Mouse (Mus musculus) forebrain, embryonic 10.5 days (tissue): ENCODE data around the gene Hbb-bh2. TPM values are rescaled to one million over a fixed set of nuclear protein-coding genes. Genes with fewer than 3 reads are reported as not detected.

ENCODE experiments used
- DNase-seq: peaks from one replicate; pipeline ENCODE4 v3.0.0-alpha.2; 2017; ENCODE audit warnings: low spot score; ENCODE audit errors: extremely low spot score
- H3K27ac ChIP-seq: fragments of 300-500 bp; sonication (generic); 2 replicates; pipeline ENCODE4 v1.5.1; 2016; ENCODE audit warnings: mild to moderate bottlenecking
- H3K27me3 ChIP-seq: fragments of 300-500 bp; sonication (generic); 2 replicates; pipeline ENCODE4 v1.6.1; 2016; ENCODE audit warnings: mild to moderate bottlenecking; ENCODE audit not compliant: poor library complexity, severe bottlenecking
- H3K36me3 ChIP-seq: fragments of 300-500 bp; sonication (generic); replicated peaks from 2 replicates; pipeline ENCODE4 v1.6.1; 2016; ENCODE audit warnings: mild to moderate bottlenecking, moderate library complexity
- H3K4me1 ChIP-seq: fragments of 300-500 bp; sonication (generic); 2 replicates; pipeline ENCODE4 v1.6.1; 2016
- H3K4me3 ChIP-seq: fragments of 300-500 bp; sonication (generic); 2 replicates; pipeline ENCODE4 v1.5.1; 2016; ENCODE audit warnings: mild to moderate bottlenecking, moderate library complexity
- H3K9me3 ChIP-seq: fragments of 300-500 bp; sonication (generic); 2 replicates; pipeline ENCODE4 v1.6.1; 2016; ENCODE audit warnings: mild to moderate bottlenecking, moderate library complexity
- WGBS: fragments of 180-500 bp; shearing (Covaris S2); methylation state at CpG from one replicate; pipeline ENCODE4 v1.1.7; 2016; 5-methylcytosine and 5-hydroxymethylcytosine counted together
- polyA plus RNA-seq: library from polyadenylated mRNA; unstranded; fragments of >200 nt; fragmentation: Nextera tagmentation; extraction: Ambion mirVana; gene quantifications from 2 replicates; pipeline ENCODE4 v1.2.1, GENCODE M21; 2016

Hbb-bh2 gene
- polyA plus RNA-seq: 0.37 and 0.52 TPM in 2 replicates

- Histone ChIP-seq H3K27me3 (no peaks in the 10 kb centered on the region), H3K4me1 (no peaks in the 10 kb centered on the region), H3K36me3 (no peaks in the 10 kb centered on the region), H3K4me3 (no peak within 1 kb of the TSS), H3K9me3 (no peaks in the 10 kb centered on the region), H3K27ac (no peak within 1 kb of the TSS)
- no peak for DNase-seq
- 73% methylated on average over 3 of the region's 3 CpGs for WGBS
Measured at GRCm38 (mm10) chr7:103840268-103840667, at the start of gene Hbb-bh2. Hbb-bh2 (minus strand) TSS chr7:103840520.

GRCm38 (mm10) chr7:103886152-103886551, 45.8 kb upstream of the Hbb-bh2 start, which contains the start of gene Olfr66:
Olfr66 (minus strand) TSS chr7:103886252.
- Histone ChIP-seq H3K36me3 (no peaks in the 10 kb centered on the region), H3K9me3 (no peaks in the 10 kb centered on the region), H3K4me1 (no peaks in the 10 kb centered on the region), H3K27me3 (no peaks in the 10 kb centered on the region), H3K4me3 (no peak within 1 kb of the TSS), H3K27ac (no peak within 1 kb of the TSS)
- no peak for DNase-seq

GRCm38 (mm10) chr7:103877093-103877492, 36.8 kb upstream of the Hbb-bh2 start:
- H3K4me1 ChIP-seq: no peaks in the 10 kb centered on the region
- no peaks in the 10 kb centered on the region for H3K9me3 ChIP-seq
- H3K4me3 ChIP-seq: no peak overlapping the region
- H3K27me3 ChIP-seq: no peaks in the 10 kb centered on the region
- 89% methylated on average over 2 of the region's 2 CpGs for WGBS
- no peak for DNase-seq
- H3K27ac ChIP-seq: no peak overlapping the region
- H3K36me3 ChIP-seq: no peaks in the 10 kb centered on the region

GRCm38 (mm10) chr7:103874451-103874850, 34.1 kb upstream of the Hbb-bh2 start:
- WGBS: 60% methylated on average over 5 of the region's 5 CpGs

DNA sequence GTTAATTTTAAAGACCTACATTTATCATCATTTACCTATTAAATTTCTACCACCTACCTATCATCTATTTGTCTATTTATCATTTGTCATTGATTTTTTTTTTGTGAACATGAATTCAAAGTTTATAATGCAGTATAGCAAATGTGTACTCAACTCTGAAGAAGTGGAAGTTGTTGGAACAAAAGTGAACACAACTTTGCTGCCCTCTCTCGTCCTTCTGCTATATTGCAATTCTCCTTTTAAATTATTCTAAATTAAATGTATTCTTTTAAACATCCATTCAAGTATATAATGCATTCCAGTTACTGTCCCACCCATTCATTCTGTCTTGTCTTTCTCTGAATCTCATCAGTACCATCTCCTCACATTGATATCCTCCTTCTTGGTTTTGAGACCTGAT, 32.7 kb upstream of the Hbb-bh2 start:
- H3K9me3 ChIP-seq: no peaks in the 10 kb centered on the region
- no peak overlapping the region for H3K27ac ChIP-seq
- no peaks in the 10 kb centered on the region for H3K27me3 ChIP-seq
- no peaks in the 10 kb centered on the region for H3K4me1 ChIP-seq
- no peaks in the 10 kb centered on the region for H3K36me3 ChIP-seq
- H3K4me3 ChIP-seq: no peak overlapping the region
- 12% methylated on average over 1 of the region's 1 CpGs for WGBS
- DNase-seq: no peak

More at GRCm38 (mm10) chr7:103874451-103874850, 34.1 kb upstream of the Hbb-bh2 start:
- Histone ChIP-seq H3K4me1 (no peaks in the 10 kb centered on the region), H3K36me3 (no peaks in the 10 kb centered on the region), H3K9me3 (no peaks in the 10 kb centered on the region), H3K4me3 (no peak overlapping the region), H3K27me3 (no peaks in the 10 kb centered on the region), H3K27ac (no peak overlapping the region)
- DNase-seq: no peak

GRCm38 (mm10) chr7:103870667-103871066, 30.3 kb upstream of the Hbb-bh2 start:
- Histone ChIP-seq H3K36me3 (no peaks in the 10 kb centered on the region), H3K9me3 (no peaks in the 10 kb centered on the region), H3K27ac (no peak overlapping the region), H3K4me3 (no peak overlapping the region), H3K4me1 (no peaks in the 10 kb centered on the region), H3K27me3 (no peaks in the 10 kb centered on the region)
- DNase-seq: no peak

GRCm38 (mm10) chr7:103865716-103866115, 25.4 kb upstream of the Hbb-bh2 start:
- H3K9me3 ChIP-seq: no peaks in the 10 kb centered on the region
- no peak overlapping the region for H3K27ac ChIP-seq
- H3K27me3 ChIP-seq: no peaks in the 10 kb centered on the region
- no peaks in the 10 kb centered on the region for H3K36me3 ChIP-seq
- DNase-seq: no peak
- H3K4me3 ChIP-seq: no peak overlapping the region
- H3K4me1 ChIP-seq: no peaks in the 10 kb centered on the region

- WGBS: 89% methylated on average over 3 of the region's 3 CpGs
- no peaks in the 10 kb centered on the region for H3K36me3 ChIP-seq
Measured at GRCm38 (mm10) chr7:103861531-103861930, 21.2 kb upstream of the Hbb-bh2 start.

DNA sequence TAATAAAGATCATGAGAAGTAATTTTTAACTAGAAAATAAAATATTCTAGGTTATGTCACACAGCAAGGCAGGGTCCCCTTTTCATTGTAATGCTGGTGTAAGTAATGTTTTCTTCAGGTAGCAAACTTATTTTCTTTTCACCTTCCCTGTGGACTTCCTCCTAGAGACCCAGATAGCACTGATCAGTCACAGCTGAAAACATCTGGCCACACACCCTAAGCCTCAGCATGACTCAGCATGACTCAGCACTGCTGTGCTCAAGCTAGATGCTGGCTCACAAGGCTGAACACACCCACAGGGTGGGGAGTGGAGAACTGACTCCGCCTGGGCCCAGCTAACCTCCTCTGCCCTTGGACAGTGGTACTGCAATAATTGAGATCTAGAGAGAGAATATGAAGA, 20.5 kb upstream of the Hbb-bh2 start:
- Histone ChIP-seq H3K9me3 (no peaks in the 10 kb centered on the region), H3K36me3 (no peaks in the 10 kb centered on the region), H3K4me1 (no peaks in the 10 kb centered on the region), H3K27ac (no peak overlapping the region), H3K4me3 (no peak overlapping the region), H3K27me3 (no peaks in the 10 kb centered on the region)
- DNase-seq: peak; percentile 23
- 46% methylated on average over 1 of the region's 1 CpGs for WGBS

More at GRCm38 (mm10) chr7:103861531-103861930, 21.2 kb upstream of the Hbb-bh2 start:
- H3K9me3 ChIP-seq: no peaks in the 10 kb centered on the region
- H3K4me1 ChIP-seq: no peaks in the 10 kb centered on the region
- no peaks in the 10 kb centered on the region for H3K27me3 ChIP-seq
- no peak overlapping the region for H3K4me3 ChIP-seq
- DNase-seq: no peak
- no peak overlapping the region; the same call in 1 of the 2 replicates for H3K27ac ChIP-seq

GRCm38 (mm10) chr7:103859076-103859475, 18.8 kb upstream of the Hbb-bh2 start:
- H3K36me3 ChIP-seq: no peaks in the 10 kb centered on the region
- no peaks in the 10 kb centered on the region for H3K4me1 ChIP-seq
- H3K27ac ChIP-seq: no peak overlapping the region
- no peaks in the 10 kb centered on the region for H3K9me3 ChIP-seq
- no peak for DNase-seq
- WGBS: 68% methylated on average over 2 of the region's 2 CpGs
- no peaks in the 10 kb centered on the region for H3K27me3 ChIP-seq
- H3K4me3 ChIP-seq: no peak overlapping the region

DNA sequence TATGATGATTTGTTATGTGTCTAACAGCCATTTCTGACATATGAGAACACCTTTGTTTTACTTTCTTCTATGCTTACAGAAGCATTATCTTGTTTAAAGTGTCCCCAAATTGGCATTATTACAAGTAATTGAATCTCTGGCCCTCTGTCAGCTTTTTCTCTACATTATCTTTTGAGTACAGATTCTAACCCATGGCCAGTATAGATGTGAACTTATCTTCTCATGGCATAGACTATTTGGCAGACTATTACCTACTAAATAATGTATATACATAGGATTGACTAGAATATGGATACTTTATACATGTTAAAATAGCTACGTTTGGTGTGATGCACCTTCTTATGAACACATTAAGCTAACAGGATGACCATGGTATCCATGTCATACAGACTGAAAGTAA, 14.3 kb upstream of the Hbb-bh2 start:
- DNase-seq: no peak
- Histone ChIP-seq H3K9me3 (no peaks in the 10 kb centered on the region), H3K4me1 (no peaks in the 10 kb centered on the region), H3K4me3 (no peak overlapping the region), H3K36me3 (no peaks in the 10 kb centered on the region), H3K27ac (no peak overlapping the region), H3K27me3 (no peaks in the 10 kb centered on the region)
- 73% methylated on average over 1 of the region's 1 CpGs for WGBS

GRCm38 (mm10) chr7:103853090-103853489, 12.8 kb upstream of the Hbb-bh2 start, which contains the start of gene Hbb-y:
Hbb-y (minus strand) TSS chr7:103853216.
- no peak within 1 kb of the TSS for H3K27ac ChIP-seq
- no peaks in the 10 kb centered on the region for H3K36me3 ChIP-seq
- no peaks in the 10 kb centered on the region for H3K4me1 ChIP-seq
- no peak for DNase-seq
- no peak within 1 kb of the TSS for H3K4me3 ChIP-seq
- 77% methylated on average over 2 of the region's 2 CpGs for WGBS
- H3K27me3 ChIP-seq: no peaks in the 10 kb centered on the region
- no peaks in the 10 kb centered on the region for H3K9me3 ChIP-seq

DNA sequence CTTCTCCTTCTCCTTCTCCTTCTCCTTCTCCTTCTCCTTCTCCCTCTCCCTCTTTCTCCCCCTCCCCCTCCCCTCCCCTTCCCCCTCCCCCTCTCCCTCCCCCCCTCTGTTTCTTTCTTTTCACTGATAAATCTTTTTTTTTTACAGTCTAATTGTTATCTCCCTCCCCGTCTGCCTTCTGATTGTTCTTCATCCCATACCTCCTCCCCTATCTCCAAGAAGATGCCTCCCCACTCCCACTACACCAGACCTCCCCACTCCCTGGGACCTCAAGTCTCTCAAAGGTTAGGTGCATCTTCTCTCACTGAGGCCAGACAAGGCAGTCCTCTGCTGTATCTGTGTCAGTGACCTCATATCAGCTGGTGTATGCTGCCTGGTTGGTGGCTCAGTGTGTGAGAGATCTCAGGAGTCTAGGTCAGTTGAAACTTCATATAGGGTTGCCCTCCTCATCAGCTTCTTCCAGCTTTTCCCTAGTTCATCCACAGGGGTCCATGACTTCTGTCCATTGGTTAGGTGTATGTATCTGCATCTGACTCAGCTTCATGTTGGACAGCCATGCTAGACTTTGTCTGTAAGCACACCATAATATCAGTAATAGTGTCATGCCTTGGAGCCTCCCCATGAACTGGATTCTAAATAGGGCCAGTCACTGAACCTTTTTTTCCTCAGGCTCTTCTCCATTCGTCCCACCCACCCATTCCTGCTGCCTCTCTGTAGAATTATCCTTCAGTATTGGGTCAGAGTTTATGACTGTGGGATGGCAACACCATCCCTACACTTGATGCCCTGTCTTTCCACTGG, 4.4 kb upstream of the Hbb-bh2 start:
- 71% methylated on average over 2 of the region's 2 CpGs for WGBS

More for the DNA sequence above, 4.4 kb upstream of the Hbb-bh2 start:
- no peaks in the 10 kb centered on the region for H3K9me3 ChIP-seq
- no peak overlapping the region for H3K4me3 ChIP-seq
- no peak for DNase-seq
- H3K36me3 ChIP-seq: no peaks in the 10 kb centered on the region
- H3K27ac ChIP-seq: no peak overlapping the region
- no peaks in the 10 kb centered on the region for H3K4me1 ChIP-seq
- H3K27me3 ChIP-seq: no peaks in the 10 kb centered on the region
